Mouse (Mus musculus) CH12.LX (cell line): Measurements from ENCODE around the gene Dnm3.

ENCODE experiments used
- ELF1 ChIP-seq: IDR thresholded peaks from 2 replicates; pipeline ENCODE4 v1.6.1; 2014; ENCODE audit warnings: low read depth, mild to moderate bottlenecking, inconsistent platforms, low read length, improper control_type of control experiment
- EP300 ChIP-seq: IDR thresholded peaks from 2 replicates; pipeline ENCODE4 v1.6.1; 2011; ENCODE audit warnings: low read length, improper control_type of control experiment
- KAT2A ChIP-seq: IDR thresholded peaks from 2 replicates; pipeline ENCODE4 v1.6.1; 2012; ENCODE audit warnings: low read length, improper control_type of control experiment, inconsistent platforms; ENCODE audit not compliant: insufficient replicate concordance
- MAX ChIP-seq: IDR thresholded peaks from 2 replicates; pipeline ENCODE4 v1.6.1; 2011; ENCODE audit warnings: low read length, improper control_type of control experiment
- MAZ ChIP-seq: IDR thresholded peaks from 2 replicates; pipeline ENCODE4 v1.6.1; 2012; ENCODE audit warnings: low read depth, mild to moderate bottlenecking, inconsistent platforms, low read length, improper control_type of control experiment, moderate library complexity
- MEF2A ChIP-seq: IDR thresholded peaks from 2 replicates; pipeline ENCODE4 v1.6.1; 2014; ENCODE audit warnings: low read depth, mild to moderate bottlenecking, inconsistent platforms, low read length, improper control_type of control experiment, borderline replicate concordance
- NRF1 ChIP-seq: IDR thresholded peaks from 2 replicates; pipeline ENCODE4 v1.6.1; 2014; ENCODE audit warnings: low read depth, mild to moderate bottlenecking, inconsistent platforms, low read length, improper control_type of control experiment, moderate library complexity
- POLR2A ChIP-seq: IDR thresholded peaks from 2 replicates; pipeline ENCODE4 v1.6.1; 2011; ENCODE audit warnings: low read depth, mild to moderate bottlenecking, improper control_type of control experiment, low read length

GRCm38 (mm10) chr1:162298527-162298926 lies 179.3 kb downstream of the Dnm3 start:
- no peak for TF ChIP-seq MAZ
- TF ChIP-seq MEF2A = no peak
- TF ChIP-seq POLR2A = no peak
- no peak for TF ChIP-seq KAT2A
- TF ChIP-seq MAX = no peak
- no peak for TF ChIP-seq ELF1
- no peak for TF ChIP-seq EP300
- no peak for TF ChIP-seq NRF1
